Mouse (Mus musculus) limb, embryonic 11.5 days (tissue): ENCODE results near the gene 4930469K13Rik. TPM values are rescaled to one million over a fixed set of nuclear protein-coding genes. Genes with fewer than 3 reads are reported as not detected.

Source experiments
- ATAC-seq: fragments of 200-750 bp; cut with Nextera tagmentation; 2 replicates; pipeline ENCODE4 v1.8.0; 2017; ENCODE audit warnings: low read depth; ENCODE audit not compliant: insufficient number of reproducible peaks, low FRiP score, low TSS enrichment
- DNase-seq: peaks from one replicate; pipeline ENCODE4 v3.0.0-alpha.2; 2015; ENCODE audit warnings: low spot score
- H3K27ac ChIP-seq: fragments of 300-500 bp; sonication (generic); replicated peaks from 2 replicates; pipeline ENCODE4 v1.5.1; 2014; ENCODE audit warnings: low read depth, mild to moderate bottlenecking, low read length
- H3K27me3 ChIP-seq: fragments of 300-500 bp; sonication (generic); 2 replicates; pipeline ENCODE4 v1.6.1; 2014; ENCODE audit warnings: mild to moderate bottlenecking, low read length, mixed read lengths; ENCODE audit not compliant: control insufficient read depth, insufficient read depth
- H3K36me3 ChIP-seq: fragments of 300-500 bp; sonication (generic); 2 replicates; pipeline ENCODE4 v1.6.1; 2014; ENCODE audit warnings: mild to moderate bottlenecking, low read length, moderate library complexity, mixed read lengths; ENCODE audit not compliant: control insufficient read depth, insufficient read depth
- H3K4me1 ChIP-seq: fragments of 300-500 bp; sonication (generic); 2 replicates; pipeline ENCODE4 v1.6.1; 2014; ENCODE audit warnings: low read length, mixed read lengths; ENCODE audit not compliant: control insufficient read depth, insufficient read depth
- H3K4me2 ChIP-seq: fragments of 300-500 bp; sonication (generic); 2 replicates; pipeline ENCODE4 v1.6.1; 2014; ENCODE audit warnings: low read depth, mild to moderate bottlenecking, moderate library complexity; ENCODE audit not compliant: severe bottlenecking
- H3K4me3 ChIP-seq: fragments of 300-500 bp; sonication (generic); 2 replicates; pipeline ENCODE4 v1.5.1; 2014; ENCODE audit warnings: low read depth, low read length
- H3K9ac ChIP-seq: fragments of 300-500 bp; sonication (generic); 2 replicates; pipeline ENCODE4 v1.6.1; 2014; ENCODE audit warnings: mild to moderate bottlenecking, low read length
- H3K9me3 ChIP-seq: fragments of 300-500 bp; sonication (generic); 2 replicates; pipeline ENCODE4 v1.6.1; 2016; ENCODE audit warnings: low read length; ENCODE audit not compliant: control insufficient read depth
- WGBS: fragments of 180-500 bp; shearing (Covaris S2); extraction: QIAGEN DNeasy Blood & Tissue Kit; methylation state at CpG from one replicate; pipeline ENCODE4 v1.1.7; 2014; 5-methylcytosine and 5-hydroxymethylcytosine counted together
- polyA plus RNA-seq: library from polyadenylated mRNA; unstranded; fragments of >200 nt; fragmentation: Nextera tagmentation; extraction: Ambion mirVana; gene quantifications from 2 replicates; pipeline ENCODE4 v1.2.1, GENCODE M21; 2014

The 4930469K13Rik gene
- polyA plus RNA-seq, 1 experiment from 2014 or later: 0.93 TPM

- WGBS: 22% methylated on average over 7 of the region's 7 CpGs
- H3K4me3 ChIP-seq: no peak overlapping the region
- H3K4me1 ChIP-seq: no peaks in the 10 kb centered on the region
- H3K36me3 ChIP-seq: no peaks in the 10 kb centered on the region
- no peak overlapping the region for H3K4me2 ChIP-seq
- H3K9ac ChIP-seq: no peak overlapping the region
- DNase-seq: peak; percentile 81
- ATAC-seq: 0 out of 2 replicates have a peak, but pooled peaks have one; percentile 68
- H3K27me3 ChIP-seq: no peaks in the 10 kb centered on the region
- no peaks in the 10 kb centered on the region for H3K9me3 ChIP-seq
- H3K27ac ChIP-seq: no peak overlapping the region
Measured at GRCm38 (mm10) chr11:33928658-33929057, 169.7 kb downstream of the 4930469K13Rik start.

- no peak for ATAC-seq
- no peak overlapping the region for H3K4me3 ChIP-seq
- no peaks in the 10 kb centered on the region for H3K27me3 ChIP-seq
- no peaks in the 10 kb centered on the region for H3K36me3 ChIP-seq
- no peaks in the 10 kb centered on the region for H3K9me3 ChIP-seq
- no peak overlapping the region for H3K27ac ChIP-seq
- no peak for DNase-seq
- no peak overlapping the region for H3K9ac ChIP-seq
- whole genome bisulfite sequencing: 84% methylated on average over 4 of the region's 4 CpGs
- no peaks in the 10 kb centered on the region for H3K4me1 ChIP-seq
- H3K4me2 ChIP-seq: no peak overlapping the region
Measured at GRCm38 (mm10) chr11:33927836-33928235, 170.5 kb downstream of the 4930469K13Rik start.

GRCm38 (mm10) chr11:33927321-33927720 is 171.0 kb downstream of the 4930469K13Rik start:
- no peak for ATAC-seq
- no peaks in the 10 kb centered on the region for H3K27me3 ChIP-seq
- WGBS: 78% methylated on average over 6 of the region's 6 CpGs

GRCm38 (mm10) chr11:33926551-33926950 is 171.8 kb downstream of the 4930469K13Rik start:
- H3K27me3 ChIP-seq: no peaks in the 10 kb centered on the region
- H3K9ac ChIP-seq: no peak overlapping the region
- H3K4me2 ChIP-seq: no peak overlapping the region
- H3K4me3 ChIP-seq: no peak overlapping the region
- DNase-seq (no peak), ATAC-seq (no peak)
- no peak overlapping the region for H3K27ac ChIP-seq
- H3K9me3 ChIP-seq: no peaks in the 10 kb centered on the region
- 66% methylated on average over 2 of the region's 2 CpGs for WGBS
- H3K4me1 ChIP-seq: no peaks in the 10 kb centered on the region
- no peaks in the 10 kb centered on the region for H3K36me3 ChIP-seq

More at GRCm38 (mm10) chr11:33927321-33927720, 171.0 kb downstream of the 4930469K13Rik start:
- DNase-seq: no peak
- Histone ChIP-seq H3K9ac (no peak overlapping the region), H3K4me2 (no peak overlapping the region), H3K4me1 (no peaks in the 10 kb centered on the region), H3K9me3 (no peaks in the 10 kb centered on the region), H3K4me3 (no peak overlapping the region), H3K36me3 (no peaks in the 10 kb centered on the region), H3K27ac (no peak overlapping the region)

- no peaks in the 10 kb centered on the region for H3K27me3 ChIP-seq
- 76% methylated on average over 8 of the region's 8 CpGs for WGBS
Measured at GRCm38 (mm10) chr11:33925778-33926177, 172.6 kb downstream of the 4930469K13Rik start.

More at GRCm38 (mm10) chr11:33925778-33926177, 172.6 kb downstream of the 4930469K13Rik start:
- no peaks in the 10 kb centered on the region for H3K9me3 ChIP-seq
- H3K36me3 ChIP-seq: no peaks in the 10 kb centered on the region
- no peak overlapping the region for H3K4me2 ChIP-seq
- DNase-seq: no peak
- H3K4me1 ChIP-seq: no peaks in the 10 kb centered on the region
- H3K9ac ChIP-seq: no peak overlapping the region
- no peak for ATAC-seq
- H3K27ac ChIP-seq: no peak overlapping the region
- H3K4me3 ChIP-seq: no peak overlapping the region

Other genes starting within 250 kb of the 4930469K13Rik start
- gene Kcnmb1, start 135.5 kb downstream of the 4930469K13Rik start, polyA plus RNA-seq: 0.16 and 0.17 TPM in 2 replicates
- 0.35 and 0.80 TPM in 2 replicates for gene Kcnip1, start 105.4 kb downstream of the 4930469K13Rik start, polyA plus RNA-seq
- 1.4 and 1.7 TPM in 2 replicates for gene Lcp2, start 51.6 kb downstream of the 4930469K13Rik start, polyA plus RNA-seq
- not detected in 2 replicates for gene Foxi1, start 109.5 kb upstream of the 4930469K13Rik start, polyA plus RNA-seq
- 0.21 and 0.51 TPM in 2 replicates for gene Fam196b, start 216.3 kb upstream of the 4930469K13Rik start, polyA plus RNA-seq